Mouse (Mus musculus) left cerebral cortex, adult 2 months (tissue): ENCODE results near the gene B9d2. TPM values are rescaled to one million over a fixed set of nuclear protein-coding genes. Genes with fewer than 3 reads are reported as not detected.

Source experiments
- DNase-seq, 2 experiments: peaks; one replicate each; pipeline ENCODE4 v3.0.0; 2021 to 2022; ENCODE audit warnings: low spot score in 2 of 2, mixed read lengths in 1 of 2; ENCODE audit errors: extremely low spot score in 1 of 2
- H3K27ac ChIP-seq: fragments of 200-600 bp; 2 replicates; pipeline ENCODE4 v1.8.1; 2022
- H3K4me3 ChIP-seq: fragments of 200-600 bp; 2 replicates; pipeline ENCODE4 v1.8.1; 2022
- CTCF ChIP-seq: fragments of 200-600 bp; IDR thresholded peaks from 2 replicates; pipeline ENCODE4 v1.8.1; 2022; ENCODE audit warnings: antibody characterized with exemption, mild to moderate bottlenecking, moderate library complexity
- intact Hi-C: fragments of 180-260 bp; cut with DNase I; formaldehyde crosslinking; loops from one replicate; pipeline ENCODE4 v1.15.1; 2025
- long read RNA-seq, 2 experiments: library from polyadenylated mRNA; stranded (forward); transcript quantifications; one replicate each; pipeline ENCODE4 v2.0.0; 2021; ENCODE audit warnings: borderline mapping rate in 2 of 2
- total RNA-seq, 2 experiments: library from RNA; stranded (reverse); gene quantifications; 2 replicates each; pipeline ENCODE4 v1.2.3; 2021

Gene B9d2
- total RNA-seq, result 10 to 100 TPM; 21.3 to 25.9 TPM
- long read RNA-seq, experiment 1, transcript B9d2-203 (4 exons, 995 nt), result major isoform, 11 of 15 reads
- long read RNA-seq, experiment 1, partial matches to known transcripts, result 2 of 15 reads
- long read RNA-seq, experiment 1, other reads (novel, unspliced or antisense), result 0 of 15 reads
- long read RNA-seq, experiment 2, transcript B9d2-203 (4 exons, 995 nt), result major isoform, 7 of 7 reads
- long read RNA-seq, experiment 2, partial matches to known transcripts, result 0 of 7 reads
- long read RNA-seq, experiment 2, other reads (novel, unspliced or antisense), result 0 of 7 reads

DNA sequence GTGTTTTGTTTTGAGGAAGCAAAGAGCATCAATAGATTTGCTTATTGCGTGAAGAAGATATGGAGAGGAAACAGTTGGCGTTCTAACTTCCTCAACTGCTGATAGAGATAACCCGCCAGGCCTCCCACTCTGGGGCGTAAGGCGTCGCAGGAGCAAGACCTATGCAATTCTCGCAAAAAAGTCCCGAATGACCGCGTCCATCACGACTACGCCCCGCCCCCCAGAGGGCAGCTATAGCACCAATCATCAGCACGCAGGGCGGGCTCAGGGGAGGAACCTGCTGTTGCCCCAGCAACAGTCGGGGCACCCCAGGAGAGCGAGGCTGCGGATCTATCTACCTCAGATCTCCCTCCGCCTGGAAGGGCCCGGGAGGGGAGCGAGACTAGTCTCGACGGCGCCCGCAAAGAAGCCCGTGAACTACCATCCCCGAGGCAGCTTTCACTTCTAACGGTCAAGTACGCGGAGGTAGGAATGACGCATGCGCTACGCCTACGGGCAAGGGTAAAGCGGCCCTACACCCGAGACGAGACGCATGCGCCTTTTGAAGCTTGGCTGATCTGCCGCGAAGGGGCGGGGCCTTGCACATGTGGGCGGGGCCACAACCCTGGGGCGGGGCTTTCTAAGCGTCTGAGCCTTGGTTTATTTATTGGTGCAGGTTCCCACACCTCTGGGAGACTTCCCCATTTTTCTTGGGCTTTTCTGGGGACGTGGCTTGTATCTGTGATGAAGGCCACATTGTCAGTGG is at the start of gene B9d2:
TSS of gene B9d2 (plus strand) at position 267 of the 745 bp plus-strand sequence.
- H3K4me3 ChIP-seq, result peak within 1 kb of the TSS; percentile 62
- intact Hi-C loops, result no loop called here
- no peak; the same call in none of the 2 replicates for TF ChIP-seq CTCF
- peak; percentile 93 to 94 for DNase-seq
- peak within 1 kb of the TSS; percentile 99 for H3K27ac ChIP-seq

DNA sequence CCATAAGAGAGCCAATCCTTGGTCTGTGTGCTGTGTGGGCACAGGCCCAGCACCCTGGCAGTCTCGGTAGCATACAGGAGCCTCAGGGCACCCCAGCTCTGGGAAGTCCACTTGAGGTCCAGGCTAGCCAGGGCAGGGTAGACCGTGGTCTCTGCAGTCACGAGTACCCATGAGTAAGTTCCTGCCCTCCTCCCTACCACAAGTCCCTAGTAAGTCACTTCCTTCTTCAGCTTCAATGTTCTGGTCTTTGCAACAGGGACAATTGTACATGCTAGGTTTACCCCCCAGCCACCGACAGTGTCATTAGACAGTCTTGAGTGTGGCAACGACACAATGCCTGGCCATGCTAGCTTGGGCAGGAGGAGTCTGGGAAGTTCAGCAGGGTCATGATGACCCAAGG is 47.9 kb upstream of the B9d2 start:
- DNase-seq, result no peak
- intact Hi-C loops, result no loop called here
- Histone ChIP-seq H3K4me3 (no peak overlapping the region), H3K27ac (no peak overlapping the region)
- TF ChIP-seq CTCF, result no peak

DNA sequence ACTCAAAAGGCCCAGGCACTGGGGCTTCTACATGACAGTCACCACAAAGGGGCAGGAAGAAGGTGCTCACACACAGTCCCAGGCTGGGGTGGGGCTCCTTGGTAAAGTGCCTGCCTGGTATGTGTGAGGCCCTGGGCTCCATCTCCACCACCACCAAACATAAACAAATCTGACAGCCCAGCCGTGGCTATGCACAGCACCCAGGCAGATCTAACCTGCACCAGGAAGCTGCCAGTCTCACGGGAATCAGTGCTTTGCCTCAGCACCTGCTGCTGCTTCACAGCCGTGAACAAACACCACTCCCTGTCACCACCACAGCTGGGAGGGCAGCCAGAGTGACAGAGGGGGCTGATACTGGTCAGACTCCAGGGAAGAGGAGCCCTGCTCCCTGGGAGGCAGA is 44.2 kb upstream of the B9d2 start:
- intact Hi-C loops, result no loop called here
- no peak for DNase-seq
- Histone ChIP-seq H3K4me3 (no peak overlapping the region), H3K27ac (no peak overlapping the region)
- no peak for TF ChIP-seq CTCF

DNA sequence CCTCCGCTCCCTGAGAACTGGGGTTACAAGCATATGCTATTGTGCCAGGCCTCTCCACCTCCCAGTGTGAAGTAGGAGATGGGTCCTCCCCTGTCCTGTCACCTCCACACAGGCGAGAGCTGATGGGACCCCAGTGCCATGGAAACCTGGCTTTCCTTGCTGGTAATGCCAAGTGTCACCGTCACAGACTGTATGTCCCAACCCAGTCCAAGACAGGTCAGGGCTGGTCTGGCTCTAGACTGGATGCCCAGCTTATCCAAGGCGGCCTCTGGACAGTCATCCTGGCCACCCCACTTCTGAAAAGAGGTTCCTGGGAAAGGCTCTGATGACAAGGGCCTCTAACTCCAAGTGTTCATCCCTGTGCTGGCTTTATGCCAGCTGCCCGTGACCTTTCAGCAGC is 43.5 kb upstream of the B9d2 start:
- Histone ChIP-seq H3K27ac (no peak overlapping the region), H3K4me3 (no peak overlapping the region)
- no peak for DNase-seq
- intact Hi-C loops, result no loop called here
- TF ChIP-seq CTCF, result no peak

DNA sequence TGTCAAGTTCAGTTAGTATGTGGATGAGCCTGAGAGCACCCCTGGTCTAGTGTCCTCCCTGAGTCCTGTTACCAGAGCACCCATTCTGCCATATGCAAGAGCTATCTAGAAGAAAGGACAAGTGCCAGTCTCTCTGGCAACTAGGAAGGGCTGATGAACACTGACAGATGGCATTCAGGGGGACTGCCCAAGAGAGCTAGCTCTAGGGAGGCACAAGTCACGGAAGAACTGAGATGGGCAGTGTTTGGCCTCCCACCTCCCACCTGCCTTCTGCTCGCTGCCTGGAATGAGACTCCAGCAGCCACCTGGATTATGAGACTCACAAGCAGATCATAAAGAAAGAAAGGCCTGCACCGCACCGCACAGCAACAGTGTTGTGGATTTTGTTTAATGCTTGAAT is 40.8 kb upstream of the B9d2 start:
- H3K4me3 ChIP-seq, result no peak overlapping the region
- intact Hi-C loops, result no loop called here
- DNase-seq, result peak in 1 of 2 experiments; percentile 44
- H3K27ac ChIP-seq, result no peak overlapping the region; the same call in 1 of the 2 replicates
- no peak for TF ChIP-seq CTCF

DNA sequence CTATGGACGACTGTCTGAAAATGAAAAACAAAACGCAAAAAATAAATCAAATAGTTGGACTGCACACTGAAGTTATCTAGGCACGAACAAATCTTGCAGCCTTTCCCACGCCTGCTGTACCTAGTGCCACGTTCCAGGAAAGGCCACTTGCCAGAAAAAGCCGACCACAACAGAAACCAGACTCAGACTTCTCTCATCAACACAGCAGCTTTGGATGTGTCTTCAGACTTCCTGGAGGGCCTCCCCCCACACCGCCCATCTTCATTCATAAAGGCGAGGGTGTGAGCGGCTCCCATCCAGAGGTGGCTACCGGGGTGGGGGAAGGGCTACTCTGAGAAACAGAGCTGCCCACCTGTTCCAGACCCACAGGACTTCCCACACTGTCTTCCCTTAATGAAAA is 36.4 kb upstream of the B9d2 start:
- no peak for TF ChIP-seq CTCF
- intact Hi-C loops, result no loop called here
- Histone ChIP-seq H3K4me3 (no peak overlapping the region), H3K27ac (no peak overlapping the region)
- DNase-seq, result no peak

DNA sequence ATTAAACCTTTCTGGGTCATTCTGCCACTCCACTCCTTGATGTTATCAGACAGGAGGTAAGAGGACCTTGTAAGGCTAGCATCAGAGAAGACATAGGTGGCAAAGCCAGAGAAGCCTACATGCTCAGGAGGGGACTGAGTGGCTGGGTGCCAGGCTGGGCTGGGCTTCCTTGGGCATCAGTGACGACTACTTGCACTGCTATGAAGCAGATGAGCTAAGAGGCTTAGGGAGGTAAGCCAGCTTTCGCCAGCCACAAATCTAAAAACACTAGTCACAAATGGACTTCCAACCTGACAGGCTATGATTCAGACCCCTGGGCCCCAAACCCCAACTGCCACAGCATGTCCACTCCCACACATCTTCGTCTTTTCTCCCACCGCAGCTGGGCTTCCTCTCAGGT is 35.9 kb upstream of the B9d2 start:
- TF ChIP-seq CTCF, result no peak
- no peak for DNase-seq
- no peak overlapping the region for H3K4me3 ChIP-seq
- intact Hi-C loops, result no loop called here
- H3K27ac ChIP-seq, result no peak overlapping the region

DNA sequence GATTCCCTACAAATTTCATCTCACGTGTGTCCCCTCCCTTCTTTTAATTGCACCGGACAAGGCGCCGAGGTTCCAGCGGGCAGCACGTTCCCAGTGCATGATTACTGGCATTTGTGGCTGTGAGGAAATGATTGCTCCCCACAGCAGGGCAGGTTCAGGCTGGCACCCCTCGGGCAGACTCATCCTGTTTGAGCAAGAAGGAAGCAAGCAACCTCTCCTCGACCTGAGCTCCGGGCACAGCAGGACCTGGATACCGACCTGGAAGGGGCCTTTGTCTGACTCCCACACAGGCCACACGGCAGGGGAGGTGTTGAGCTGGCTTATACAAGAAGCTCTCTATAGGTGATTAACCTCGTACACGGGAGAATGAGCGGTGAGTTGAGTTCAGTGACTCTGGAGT is 35.5 kb upstream of the B9d2 start:
- no peak overlapping the region for H3K4me3 ChIP-seq
- DNase-seq, result no peak
- intact Hi-C loops, result no loop called here
- no peak overlapping the region for H3K27ac ChIP-seq
- no peak for TF ChIP-seq CTCF

DNA sequence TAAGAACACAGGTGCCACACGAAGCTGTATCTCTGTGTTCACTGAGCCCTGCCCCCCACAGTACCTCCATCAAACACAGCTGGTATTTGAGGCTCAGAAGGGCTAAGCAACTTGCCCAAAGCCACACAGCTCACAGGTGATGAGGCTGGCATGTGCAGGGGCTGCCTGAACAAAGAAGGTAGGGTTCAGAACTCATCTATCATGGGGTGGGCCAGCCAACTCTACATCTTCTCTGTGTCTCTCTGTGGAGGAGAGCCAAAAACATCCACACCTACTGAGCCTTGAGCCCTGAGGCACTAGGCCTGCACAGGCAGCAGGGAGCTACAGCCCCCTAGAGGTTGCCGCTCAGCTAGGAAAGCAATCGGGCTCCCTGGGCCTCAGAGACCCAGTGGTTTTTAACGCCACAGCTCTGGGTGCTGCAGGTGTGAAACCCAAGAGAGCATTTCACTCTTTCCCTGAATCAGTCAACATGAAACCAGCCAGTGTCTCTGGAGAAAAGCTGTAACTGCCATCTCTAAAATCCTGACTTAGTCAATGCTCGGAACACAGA is 32.9 kb upstream of the B9d2 start:
- intact Hi-C loops, result no loop called here
- peak; percentile 1; the same call in 1 of the 2 replicates for TF ChIP-seq CTCF
- no peak for DNase-seq
- Histone ChIP-seq H3K4me3 (no peak overlapping the region), H3K27ac (no peak overlapping the region)

DNA sequence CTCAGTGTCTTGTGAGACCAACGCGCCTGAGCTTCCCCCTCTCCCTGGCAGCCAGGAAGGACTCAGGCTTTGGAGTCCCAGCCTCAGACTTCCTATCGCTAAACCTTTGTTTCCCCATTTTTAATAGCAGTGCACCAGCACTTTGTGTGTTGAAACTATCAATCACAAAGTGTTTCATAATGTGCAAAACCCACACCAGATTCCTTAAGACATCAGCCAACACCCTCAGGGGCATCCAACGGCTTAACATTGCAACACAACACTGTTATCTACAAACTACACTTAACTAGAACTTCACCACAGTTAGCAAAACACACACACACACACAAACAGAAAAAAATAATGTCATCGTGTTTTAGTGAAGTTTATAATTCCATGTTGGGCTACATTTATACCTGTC is 30.7 kb upstream of the B9d2 start:
- no peak for TF ChIP-seq CTCF
- intact Hi-C loops, result no loop called here
- Histone ChIP-seq H3K4me3 (no peak overlapping the region), H3K27ac (no peak overlapping the region)
- DNase-seq, result no peak

DNA sequence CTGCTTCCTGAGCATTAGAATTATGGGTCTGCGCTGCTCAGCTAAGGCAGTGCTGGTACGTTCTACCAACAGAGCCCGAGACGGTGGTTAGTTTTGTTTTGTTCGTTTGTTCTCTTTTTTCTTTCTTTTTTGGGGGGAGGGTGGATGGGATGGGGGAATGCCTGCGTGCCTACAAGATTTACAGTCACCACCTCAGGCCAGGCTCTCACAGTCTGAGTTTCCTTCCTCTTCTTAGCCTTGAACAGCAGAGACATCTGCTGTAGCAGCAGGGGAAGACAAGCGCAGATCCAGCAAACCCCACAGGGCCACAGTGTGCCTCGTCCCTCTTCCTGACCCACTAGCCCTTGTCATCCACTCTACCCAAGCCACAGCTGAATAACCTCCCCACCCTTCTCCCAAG is 29.3 kb upstream of the B9d2 start:
- intact Hi-C loops, result no loop called here
- no peak for TF ChIP-seq CTCF
- DNase-seq, result no peak
- H3K27ac ChIP-seq, result no peak overlapping the region
- H3K4me3 ChIP-seq, result no peak overlapping the region

DNA sequence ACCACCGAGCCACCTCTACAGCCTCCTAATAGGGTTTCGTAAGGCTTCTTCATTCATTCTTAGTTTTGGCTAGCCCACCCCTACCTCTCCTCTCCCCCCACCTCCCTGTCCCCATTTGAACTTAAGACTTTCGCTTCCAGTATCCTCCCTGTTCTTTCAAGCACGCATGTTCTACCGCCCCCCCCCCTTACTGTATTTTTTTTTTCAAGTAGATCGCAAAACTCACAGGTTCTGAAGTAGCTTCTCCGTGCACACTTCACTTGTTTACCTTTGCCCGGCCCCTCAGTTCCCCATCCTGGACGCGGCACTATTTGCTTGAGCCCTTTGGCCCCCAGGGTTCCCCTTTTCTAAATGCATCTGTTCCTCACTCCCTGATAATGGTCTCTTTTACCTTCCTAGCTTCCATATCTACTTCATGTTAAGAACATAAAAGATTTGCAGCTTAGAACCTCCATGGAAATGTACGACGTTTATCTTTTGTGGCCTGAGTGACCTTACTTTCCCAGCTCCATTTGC is 28.3 kb upstream of the B9d2 start:
- Histone ChIP-seq H3K4me3 (no peak overlapping the region), H3K27ac (no peak overlapping the region)
- no peak for DNase-seq
- intact Hi-C loops, result no loop called here
- no peak for TF ChIP-seq CTCF
